Mouse (Mus musculus) heart, embryonic 16.5 days (tissue): ENCODE measurements around the gene Ptprs. TPM values are rescaled to one million over a fixed set of nuclear protein-coding genes. Genes with fewer than 3 reads are reported as not detected.

ENCODE experiments used
- ATAC-seq: fragments of 200-750 bp; cut with Nextera tagmentation; replicated peaks from 2 replicates; pipeline ENCODE4 v1.8.0; 2017; ENCODE audit warnings: moderate number of reproducible peaks; ENCODE audit not compliant: insufficient read depth, low FRiP score; ENCODE audit errors: extremely low read depth
- H3K27ac ChIP-seq: fragments of 300-500 bp; sonication (generic); 2 replicates; pipeline ENCODE4 v1.5.1; 2014; ENCODE audit warnings: mild to moderate bottlenecking, low read length, control low read depth, moderate library complexity
- H3K27me3 ChIP-seq: fragments of 300-500 bp; sonication (generic); 2 replicates; pipeline ENCODE4 v1.6.1; 2014; ENCODE audit warnings: low read length, mixed read lengths; ENCODE audit not compliant: control insufficient read depth, insufficient read depth
- H3K36me3 ChIP-seq: fragments of 300-500 bp; sonication (generic); 2 replicates; pipeline ENCODE4 v1.6.1; 2014; ENCODE audit not compliant: control insufficient read depth, insufficient read depth
- H3K4me1 ChIP-seq: fragments of 300-500 bp; sonication (generic); 2 replicates; pipeline ENCODE4 v1.6.1; 2014; ENCODE audit warnings: low read length, mixed read lengths; ENCODE audit not compliant: control insufficient read depth, insufficient read depth
- H3K4me2 ChIP-seq: fragments of 300-500 bp; sonication (generic); 2 replicates; pipeline ENCODE4 v1.6.1; 2014; ENCODE audit warnings: low read depth, mild to moderate bottlenecking, control low read depth, low read length
- H3K4me3 ChIP-seq: fragments of 300-500 bp; sonication (generic); 2 replicates; pipeline ENCODE4 v1.5.1; 2014; ENCODE audit warnings: mild to moderate bottlenecking, control low read depth, low read length
- H3K9ac ChIP-seq: fragments of 300-500 bp; sonication (generic); 2 replicates; pipeline ENCODE4 v1.6.1; 2014; ENCODE audit warnings: low read length, control low read depth
- H3K9me3 ChIP-seq: fragments of 300-500 bp; sonication (generic); replicated peaks from 2 replicates; pipeline ENCODE4 v1.6.1; 2016; ENCODE audit warnings: low read length; ENCODE audit not compliant: control insufficient read depth
- WGBS: fragments of 180-500 bp; shearing (Covaris S2); extraction: QIAGEN DNeasy Blood & Tissue Kit; methylation state at CpG from one replicate; pipeline ENCODE4 v1.1.7; 2014; 5-methylcytosine and 5-hydroxymethylcytosine counted together
- polyA plus RNA-seq: library from polyadenylated mRNA; unstranded; fragments of >200 nt; fragmentation: Nextera tagmentation; extraction: Ambion mirVana; gene quantifications from 2 replicates; pipeline ENCODE4 v1.2.1, GENCODE M21; 2015

Ptprs gene
- polyA plus RNA-seq, 1 experiment from 2014 or later = 33.9 TPM

DNA sequence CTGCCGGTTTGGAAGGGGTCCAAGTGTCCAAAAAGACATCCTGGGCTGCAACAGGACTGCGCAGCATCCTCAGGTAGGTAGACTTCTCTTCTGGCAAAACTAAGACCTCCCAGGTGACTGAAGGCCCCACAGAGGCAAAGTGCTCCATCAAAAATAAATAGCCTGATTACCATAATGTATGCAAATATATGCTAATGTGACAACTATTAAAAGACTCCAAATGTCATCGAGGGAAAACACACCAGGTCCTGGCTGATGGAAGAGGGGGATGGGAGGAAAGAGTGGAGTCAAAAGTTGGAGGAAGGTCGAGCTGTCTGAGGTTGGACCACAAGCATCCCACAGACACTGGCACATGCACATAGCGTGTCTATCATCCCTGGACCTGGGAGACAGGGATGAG is 22.9 kb upstream of the Ptprs start:
- Histone ChIP-seq H3K27ac (no peak overlapping the region), H3K4me1 (no peaks in the 10 kb centered on the region), H3K27me3 (no peaks in the 10 kb centered on the region), H3K9me3 (peaks cover 37% of the 10 kb centered on the region), H3K4me2 (no peak overlapping the region), H3K4me3 (no peak overlapping the region), H3K9ac (no peak overlapping the region), H3K36me3 (no peaks in the 10 kb centered on the region)
- no peak for ATAC-seq
- WGBS = 71% methylated on average over 5 of the region's 5 CpGs

DNA sequence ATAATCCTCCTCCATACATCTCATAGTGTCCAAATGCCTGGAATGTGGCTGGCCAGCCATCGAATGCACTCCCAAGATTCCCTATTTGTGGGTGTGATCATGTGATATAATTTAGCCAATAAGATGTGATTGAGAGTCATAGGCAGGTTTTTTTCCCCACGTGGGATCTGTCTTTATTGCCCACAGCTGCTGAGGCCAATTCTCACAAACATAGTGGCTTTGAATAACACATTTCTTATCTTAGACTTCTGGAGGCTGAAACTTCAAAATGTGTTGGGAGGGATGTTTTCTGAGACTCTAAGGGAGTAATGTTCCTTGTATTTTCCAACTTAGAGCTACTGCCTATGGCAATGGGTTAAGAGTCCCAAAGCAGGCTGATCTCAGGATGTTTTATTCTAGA is 18.2 kb upstream of the Ptprs start:
- no peak overlapping the region for H3K9ac ChIP-seq
- H3K36me3 ChIP-seq = no peaks in the 10 kb centered on the region
- no peak overlapping the region for H3K27ac ChIP-seq
- H3K4me3 ChIP-seq = no peak overlapping the region
- H3K27me3 ChIP-seq = no peaks in the 10 kb centered on the region
- 53% methylated on average over 2 of the region's 2 CpGs for WGBS
- no peaks in the 10 kb centered on the region for H3K4me1 ChIP-seq
- H3K4me2 ChIP-seq = no peak overlapping the region
- no peak for ATAC-seq
- H3K9me3 ChIP-seq = peaks cover 66% of the 10 kb centered on the region

DNA sequence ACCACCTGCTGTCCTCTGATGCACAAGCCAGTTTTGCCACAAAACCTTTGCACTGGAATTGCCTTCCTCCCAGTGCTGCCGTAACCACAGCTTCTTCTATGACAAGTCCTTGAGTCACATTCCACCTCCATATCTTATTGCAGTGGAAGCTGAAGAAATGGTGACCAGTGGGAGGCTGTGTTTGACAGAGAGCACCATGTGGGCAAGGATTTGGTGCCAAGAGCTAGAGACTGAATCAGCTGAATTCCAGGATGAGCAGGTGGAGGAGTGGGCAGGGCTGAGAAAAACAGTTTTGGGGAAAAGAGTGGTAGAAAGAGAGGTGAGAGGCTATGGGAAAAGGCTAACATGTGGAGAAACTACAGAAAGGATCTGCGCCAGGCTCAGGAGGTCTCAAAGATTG is 17.6 kb upstream of the Ptprs start:
- no peak overlapping the region for H3K4me2 ChIP-seq
- no peaks in the 10 kb centered on the region for H3K36me3 ChIP-seq
- peaks cover 66% of the 10 kb centered on the region for H3K9me3 ChIP-seq
- H3K27ac ChIP-seq = no peak overlapping the region
- no peak overlapping the region for H3K4me3 ChIP-seq
- H3K4me1 ChIP-seq = no peaks in the 10 kb centered on the region
- 89% methylated on average over 2 of the region's 2 CpGs for WGBS
- H3K9ac ChIP-seq = no peak overlapping the region
- H3K27me3 ChIP-seq = no peaks in the 10 kb centered on the region
- ATAC-seq = no peak

DNA sequence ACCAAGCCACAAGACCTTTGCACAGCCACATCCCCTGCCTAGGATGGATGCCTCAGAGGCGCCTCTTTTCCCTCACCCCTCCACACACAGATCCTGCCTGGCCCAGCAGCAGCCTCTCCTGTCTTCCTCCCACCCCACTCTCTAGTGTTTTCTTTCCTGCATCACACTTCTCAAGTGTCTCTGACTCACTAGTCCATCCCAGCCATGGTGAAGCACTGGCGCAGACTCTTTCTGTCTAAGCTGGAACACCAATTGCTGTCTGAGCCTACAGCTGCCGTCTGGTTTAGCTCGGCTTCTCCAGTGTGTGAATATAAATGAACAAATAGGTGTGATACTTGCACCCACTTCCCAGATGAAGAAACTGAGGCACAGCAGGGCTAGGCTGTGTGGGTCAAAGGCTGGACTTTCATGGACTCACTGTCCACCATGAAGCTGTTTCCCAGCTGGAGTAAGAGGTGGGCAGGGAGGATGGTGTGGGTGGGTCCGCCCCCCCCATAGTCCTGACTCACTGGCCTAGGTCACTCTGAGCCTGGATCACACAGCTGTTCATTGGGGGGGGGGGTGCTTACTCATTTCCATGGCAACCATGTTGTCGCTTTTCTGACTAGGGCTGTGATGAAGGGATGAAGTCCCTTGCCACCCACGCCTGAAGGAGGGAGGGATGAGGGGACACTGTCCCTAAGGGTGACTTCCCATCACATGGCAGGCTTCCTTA is 14.3 kb upstream of the Ptprs start:
- no peaks in the 10 kb centered on the region for H3K36me3 ChIP-seq
- no peak overlapping the region for H3K27ac ChIP-seq
- 0 out of 2 replicates have a peak, but pooled peaks cover 2% of the 10 kb centered on the region for H3K27me3 ChIP-seq
- no peak overlapping the region for H3K4me2 ChIP-seq
- no peak overlapping the region for H3K4me3 ChIP-seq
- no peak overlapping the region for H3K9ac ChIP-seq
- no peak for ATAC-seq
- H3K4me1 ChIP-seq = no peaks in the 10 kb centered on the region
- H3K9me3 ChIP-seq = peaks cover 44% of the 10 kb centered on the region
- 82% methylated on average over 7 of the region's 7 CpGs for whole genome bisulfite sequencing

DNA sequence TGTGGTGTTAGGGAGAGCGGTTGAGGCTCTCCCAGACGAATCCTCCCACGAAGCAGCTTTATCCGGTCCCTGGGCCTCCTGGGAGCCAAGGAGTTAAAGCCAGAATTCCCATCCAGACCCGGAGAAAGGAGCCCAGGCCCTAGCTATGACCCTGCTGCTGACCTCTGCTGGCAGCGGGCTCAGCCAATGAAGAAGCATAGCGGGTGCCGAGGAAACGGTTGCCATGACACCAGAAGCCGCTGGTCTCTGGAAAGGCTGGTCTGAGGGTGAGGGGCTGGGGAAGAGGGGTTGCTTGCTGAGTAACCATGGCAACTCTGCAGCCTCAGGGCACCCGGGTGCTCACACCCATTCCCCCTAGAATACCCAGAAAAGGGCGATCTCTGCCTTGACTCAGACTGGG is 11.7 kb upstream of the Ptprs start:
- 22% methylated on average over 12 of the region's 12 CpGs for WGBS

DNA sequence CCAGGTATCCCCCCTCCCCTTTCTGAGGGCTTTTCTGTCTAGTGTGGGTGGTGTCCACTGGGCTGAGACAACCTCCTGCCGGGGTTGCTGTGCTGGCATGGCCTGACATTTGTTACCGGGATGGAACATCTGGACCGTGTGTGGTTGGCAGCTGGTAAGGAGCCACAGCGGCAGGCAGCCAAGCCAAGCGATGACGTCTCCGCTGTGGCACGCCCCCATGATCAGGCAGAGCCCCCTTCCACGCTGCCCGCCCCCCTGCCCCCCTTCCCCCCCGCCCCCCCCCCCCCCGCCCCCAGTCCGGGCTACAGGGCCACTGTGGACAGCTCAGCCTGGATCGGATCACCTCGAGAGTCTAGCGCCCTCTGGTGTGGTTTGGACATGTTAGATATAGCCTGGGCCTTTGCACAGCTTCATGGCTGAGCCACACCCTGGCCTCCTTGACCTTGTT is 11.2 kb upstream of the Ptprs start:
- H3K4me3 ChIP-seq = no peak overlapping the region
- no peak overlapping the region for H3K4me2 ChIP-seq
- peaks cover 15% of the 10 kb centered on the region for H3K9me3 ChIP-seq
- peak; percentile 43; the same call in 1 of the 2 replicates for ATAC-seq
- no peak overlapping the region for H3K9ac ChIP-seq
- WGBS = 7% methylated on average over 13 of the region's 16 CpGs
- no peaks in the 10 kb centered on the region for H3K36me3 ChIP-seq
- H3K4me1 ChIP-seq = no peaks in the 10 kb centered on the region
- H3K27me3 ChIP-seq = peaks cover 2% of the 10 kb centered on the region; the same call in 1 of the 2 replicates
- no peak overlapping the region for H3K27ac ChIP-seq

More for the DNA sequence above, 11.7 kb upstream of the Ptprs start:
- no peak for ATAC-seq
- Histone ChIP-seq H3K9me3 (peaks cover 20% of the 10 kb centered on the region), H3K27me3 (peaks cover 2% of the 10 kb centered on the region; the same call in 1 of the 2 replicates), H3K36me3 (no peaks in the 10 kb centered on the region), H3K9ac (no peak overlapping the region), H3K27ac (no peak overlapping the region), H3K4me1 (no peaks in the 10 kb centered on the region), H3K4me3 (no peak overlapping the region), H3K4me2 (no peak overlapping the region)

DNA sequence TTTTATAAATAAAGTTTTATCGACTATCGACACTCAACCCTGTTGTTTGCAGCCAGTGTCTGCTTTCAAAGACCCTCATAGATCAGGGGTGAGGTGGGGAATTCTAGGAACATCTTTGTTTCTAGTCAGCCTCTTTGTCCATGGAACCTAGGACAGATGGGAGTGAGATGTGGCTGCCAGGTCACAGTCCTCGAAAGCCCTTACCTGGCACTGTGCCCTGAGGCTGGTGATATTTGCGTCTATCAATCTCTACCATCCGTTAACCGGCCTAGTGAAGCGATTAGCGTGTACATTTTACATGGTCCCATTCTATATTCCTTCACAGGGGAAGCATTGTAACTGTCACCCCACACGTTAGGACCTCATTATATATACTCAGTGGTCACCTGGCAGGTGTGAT is 9.6 kb upstream of the Ptprs start:
- Histone ChIP-seq H3K27me3 (peaks cover 2% of the 10 kb centered on the region; the same call in 1 of the 2 replicates), H3K36me3 (no peaks in the 10 kb centered on the region), H3K9ac (no peak overlapping the region), H3K4me1 (no peaks in the 10 kb centered on the region), H3K9me3 (0 out of 2 replicates have a peak, but pooled peaks cover 4% of the 10 kb centered on the region), H3K4me3 (no peak overlapping the region), H3K27ac (no peak overlapping the region), H3K4me2 (no peak overlapping the region)
- WGBS = 83% methylated on average over 9 of the region's 9 CpGs
- ATAC-seq = no peak

DNA sequence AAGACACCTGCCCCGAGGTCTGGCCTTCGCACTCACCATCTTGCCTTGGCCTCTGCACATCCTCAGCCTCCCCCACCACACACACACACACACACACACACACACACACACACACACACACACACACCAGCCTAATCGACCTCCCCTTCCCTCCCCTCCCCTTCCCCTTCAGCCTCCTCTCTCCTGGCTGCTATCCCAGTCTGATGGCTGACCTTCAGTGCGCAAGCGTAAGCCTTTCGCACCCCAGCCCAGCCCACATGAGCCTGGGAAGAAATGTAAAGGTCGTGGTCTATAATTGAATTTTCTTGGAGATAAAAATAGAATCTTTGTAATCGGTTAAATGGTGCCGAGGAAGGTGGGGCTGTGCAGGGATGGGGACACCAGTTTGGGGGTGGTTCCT is 8.8 kb upstream of the Ptprs start:
- no peak for ATAC-seq
- H3K4me2 ChIP-seq = no peak overlapping the region
- 69% methylated on average over 8 of the region's 9 CpGs for WGBS
- H3K27me3 ChIP-seq = peaks cover 2% of the 10 kb centered on the region; the same call in 1 of the 2 replicates
- H3K27ac ChIP-seq = no peak overlapping the region
- H3K4me3 ChIP-seq = no peak overlapping the region
- H3K36me3 ChIP-seq = no peaks in the 10 kb centered on the region
- H3K9ac ChIP-seq = no peak overlapping the region
- H3K9me3 ChIP-seq = no peaks in the 10 kb centered on the region
- H3K4me1 ChIP-seq = no peaks in the 10 kb centered on the region

DNA sequence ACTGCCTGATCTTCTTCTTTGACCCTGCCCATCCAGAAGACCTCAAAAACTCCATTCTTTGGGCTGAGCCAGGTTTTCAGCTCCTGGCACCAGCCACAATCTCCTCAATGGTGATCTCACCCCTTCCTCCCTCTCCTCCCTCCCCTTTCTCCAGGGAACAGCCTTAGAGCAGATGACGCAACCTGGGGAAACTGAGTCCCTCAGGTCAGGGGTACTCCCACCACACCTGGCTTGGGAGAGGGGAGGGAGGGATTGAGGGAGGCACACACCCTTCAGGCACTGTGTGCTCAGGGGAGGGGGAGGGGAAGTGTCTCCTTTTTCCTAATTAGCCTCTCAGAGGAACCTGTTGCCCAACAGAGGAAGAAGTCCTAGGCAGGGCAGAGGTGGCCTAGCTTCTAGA is 6.4 kb upstream of the Ptprs start:
- Histone ChIP-seq H3K4me3 (no peak overlapping the region), H3K4me1 (no peaks in the 10 kb centered on the region), H3K27ac (no peak overlapping the region), H3K9ac (no peak overlapping the region), H3K9me3 (no peaks in the 10 kb centered on the region), H3K27me3 (no peaks in the 10 kb centered on the region; the same call in 1 of the 2 replicates), H3K4me2 (no peak overlapping the region), H3K36me3 (no peaks in the 10 kb centered on the region)
- WGBS = 76% methylated on average over 1 of the region's 1 CpGs
- no peak for ATAC-seq
